Mouse (Mus musculus): ENCODE measurements around the gene Wdr63.
"Not testable (repeated sequence)": the region's sequence is repeated elsewhere in the genome, so short reads cannot be mapped to it uniquely, and the experiment has no call there.

Gene Wdr63

DNA sequence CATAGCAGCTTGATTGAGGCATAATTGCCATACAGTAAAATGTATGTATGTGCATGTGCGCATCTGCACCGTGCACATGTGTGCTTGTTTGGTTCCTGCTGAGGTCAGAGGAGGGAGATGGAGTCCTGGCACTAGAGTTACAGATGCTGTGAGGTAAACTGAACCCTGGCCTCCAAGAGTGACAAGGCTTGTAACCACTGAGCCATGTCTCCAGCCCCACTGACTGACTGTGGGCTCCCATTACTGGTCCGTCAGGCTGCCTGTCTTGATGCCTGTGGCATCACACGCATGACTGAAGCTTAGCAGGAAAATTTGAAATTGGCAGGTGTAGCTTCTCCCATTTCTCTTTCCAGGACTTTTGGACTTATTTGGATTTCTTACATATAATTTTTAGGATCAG, 97.2 kb downstream of the Wdr63 start:
- DNase-seq (ENCODE audit: low read depth) = no peak

DNA sequence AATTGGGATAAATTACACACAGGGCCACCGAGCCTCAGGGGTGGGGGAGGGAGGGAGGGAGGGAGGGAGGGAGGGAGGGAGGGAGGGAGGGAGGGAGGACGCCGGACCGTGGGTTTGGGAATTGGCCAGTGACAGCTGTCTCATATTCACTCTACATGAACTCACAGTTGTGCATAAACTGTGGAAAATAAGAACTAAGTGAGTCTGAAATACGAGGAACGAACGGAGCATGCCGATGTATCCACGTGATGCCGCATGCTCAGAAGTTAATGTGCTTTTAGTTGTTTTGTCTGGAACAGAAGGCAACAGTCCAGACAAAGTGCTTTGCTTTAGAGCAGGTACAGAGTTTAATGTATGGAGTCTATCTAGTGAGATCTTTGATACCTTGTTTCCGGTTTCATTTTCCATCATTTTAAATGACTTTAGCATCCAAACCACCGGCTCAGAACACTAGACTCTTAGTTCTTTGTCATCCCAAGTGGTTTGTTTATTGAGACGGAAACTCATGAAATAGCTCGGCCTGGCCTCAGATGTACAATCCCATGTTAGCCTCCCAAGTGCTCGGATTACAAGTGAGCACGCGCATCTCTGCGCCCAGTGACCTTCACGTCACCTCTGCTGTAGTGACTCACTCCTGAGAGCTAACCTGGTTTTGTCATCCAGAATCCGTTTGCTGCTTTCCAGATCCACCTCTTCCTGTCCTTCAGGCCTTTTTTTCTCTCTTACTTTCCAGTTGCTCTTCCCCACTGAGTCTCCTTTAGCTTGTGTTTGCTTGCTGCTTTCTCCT, 97.9 kb downstream of the Wdr63 start:
- DNase-seq (ENCODE audit: low read depth) = no peak

DNA sequence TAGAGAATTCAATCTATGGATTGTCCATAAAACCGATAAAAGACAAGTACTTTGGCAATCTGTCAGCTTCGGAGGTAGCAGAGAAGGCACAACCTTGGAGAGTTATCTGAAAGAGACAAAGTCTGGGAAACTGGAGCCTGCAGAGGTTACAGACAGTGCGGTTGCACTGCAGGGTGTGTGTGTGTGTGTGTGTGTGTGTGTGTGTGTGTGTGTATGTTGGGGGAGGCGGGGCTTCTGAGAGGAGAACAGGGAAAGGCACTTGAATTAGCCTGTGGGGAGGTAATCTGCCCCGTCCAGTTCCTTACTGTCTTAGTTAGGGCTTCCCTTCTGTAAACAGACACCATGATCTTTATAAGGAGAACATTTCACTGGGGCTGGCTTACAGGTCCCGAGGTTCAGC, 100.1 kb downstream of the Wdr63 start:
- DNase-seq (ENCODE audit: low read depth) = no peak

DNA sequence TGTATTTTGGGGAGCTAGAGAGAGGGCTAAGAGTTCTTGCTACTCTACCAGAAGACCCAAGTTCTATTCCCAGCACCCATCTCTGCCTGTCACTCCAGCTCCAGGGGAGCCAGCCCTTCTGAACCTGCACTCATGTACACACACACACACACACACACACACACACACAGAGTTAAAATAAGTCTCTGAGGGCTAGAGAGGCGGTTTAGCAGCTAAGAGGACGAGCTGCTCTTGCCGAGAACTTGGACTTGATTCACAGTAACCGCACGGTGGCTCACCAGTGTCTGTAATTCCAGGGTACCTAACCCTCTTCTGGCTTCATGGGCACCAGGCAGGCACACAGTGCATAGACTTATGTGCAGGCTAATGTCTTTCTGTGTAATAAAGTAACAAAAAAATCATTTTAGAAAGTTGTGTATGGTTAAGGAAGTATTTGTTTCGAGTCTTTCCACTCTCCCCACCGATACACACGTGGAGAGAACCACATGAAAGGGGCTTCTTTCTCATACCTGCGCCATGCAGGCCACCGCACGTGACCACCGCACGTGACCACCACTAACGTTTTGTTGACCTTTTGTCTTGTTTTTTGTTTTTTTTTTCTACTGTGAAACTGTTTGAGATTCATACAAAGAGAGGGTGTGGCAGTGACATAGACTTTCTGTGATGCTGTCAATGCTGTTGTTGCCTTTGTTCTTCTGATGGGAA, 103.4 kb downstream of the Wdr63 start:
- peak; percentile 26 for DNase-seq (ENCODE audit: low read depth)

- DNase-seq (ENCODE audit: low read depth) = not testable (repeated sequence)
These were observed 111.4 kb downstream of the Wdr63 start for GRCm38 (mm10) chr3:145996539-145996938.

- DNase-seq (ENCODE audit: low read depth) = no peak
These were observed 112.4 kb downstream of the Wdr63 start for GRCm38 (mm10) chr3:145995489-145995888.

DNA sequence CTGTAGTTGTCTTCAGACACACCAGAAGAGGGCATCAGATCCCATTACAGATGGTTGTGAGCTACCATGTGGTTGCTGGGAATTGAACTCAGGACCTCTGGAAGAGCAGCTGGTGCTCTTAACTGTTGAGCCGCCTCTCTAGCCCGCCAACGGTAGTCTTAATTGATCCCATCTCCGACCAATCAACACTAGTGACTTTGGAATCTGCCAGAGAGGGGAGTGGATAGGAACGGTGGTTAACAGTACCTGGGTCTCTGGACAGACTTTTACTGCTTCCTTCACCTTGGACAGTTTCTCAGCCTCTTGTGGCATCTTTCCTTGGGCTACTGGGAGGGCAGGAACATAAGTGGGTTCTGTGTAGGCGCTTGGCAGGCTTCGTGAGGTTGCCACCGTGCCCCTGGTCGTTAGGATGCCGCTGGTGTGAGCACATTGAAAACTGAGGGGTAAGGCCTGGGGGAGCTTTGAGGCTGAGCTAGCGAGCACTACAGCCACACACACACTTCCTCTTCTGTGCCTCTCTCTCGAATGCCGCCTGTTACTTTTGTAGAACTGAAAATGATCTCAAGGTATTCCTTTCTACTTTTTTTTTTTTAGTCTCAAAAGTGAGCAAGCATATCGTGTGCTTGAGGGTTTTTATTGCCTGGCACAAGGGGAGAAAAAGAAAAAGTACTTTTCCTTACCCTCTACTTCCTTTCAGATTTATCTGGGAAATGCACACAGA, 114.3 kb downstream of the Wdr63 start:
- no peak for DNase-seq (ENCODE audit: low read depth)

DNA sequence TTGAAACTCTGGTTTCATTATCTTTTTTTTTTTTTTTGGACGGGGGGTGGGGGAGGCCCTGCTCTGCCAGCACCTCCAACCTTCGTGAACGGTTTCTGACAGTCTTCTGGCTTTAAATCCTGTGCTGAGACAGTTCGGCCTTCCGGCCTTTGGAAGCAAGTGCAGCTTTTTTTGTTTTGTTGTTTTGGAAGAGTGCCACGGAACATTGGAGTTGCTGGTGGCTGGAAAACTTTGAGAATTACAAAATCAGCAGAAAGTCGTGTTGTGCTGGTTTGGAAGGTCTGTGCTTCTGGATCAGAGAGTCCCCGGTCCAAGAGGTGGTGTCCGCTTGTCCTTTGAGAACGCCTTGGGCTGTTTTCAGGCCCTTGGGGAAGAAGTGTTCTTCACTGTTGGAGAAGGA, 115.1 kb downstream of the Wdr63 start:
- DNase-seq (ENCODE audit: low read depth) = no peak

DNA sequence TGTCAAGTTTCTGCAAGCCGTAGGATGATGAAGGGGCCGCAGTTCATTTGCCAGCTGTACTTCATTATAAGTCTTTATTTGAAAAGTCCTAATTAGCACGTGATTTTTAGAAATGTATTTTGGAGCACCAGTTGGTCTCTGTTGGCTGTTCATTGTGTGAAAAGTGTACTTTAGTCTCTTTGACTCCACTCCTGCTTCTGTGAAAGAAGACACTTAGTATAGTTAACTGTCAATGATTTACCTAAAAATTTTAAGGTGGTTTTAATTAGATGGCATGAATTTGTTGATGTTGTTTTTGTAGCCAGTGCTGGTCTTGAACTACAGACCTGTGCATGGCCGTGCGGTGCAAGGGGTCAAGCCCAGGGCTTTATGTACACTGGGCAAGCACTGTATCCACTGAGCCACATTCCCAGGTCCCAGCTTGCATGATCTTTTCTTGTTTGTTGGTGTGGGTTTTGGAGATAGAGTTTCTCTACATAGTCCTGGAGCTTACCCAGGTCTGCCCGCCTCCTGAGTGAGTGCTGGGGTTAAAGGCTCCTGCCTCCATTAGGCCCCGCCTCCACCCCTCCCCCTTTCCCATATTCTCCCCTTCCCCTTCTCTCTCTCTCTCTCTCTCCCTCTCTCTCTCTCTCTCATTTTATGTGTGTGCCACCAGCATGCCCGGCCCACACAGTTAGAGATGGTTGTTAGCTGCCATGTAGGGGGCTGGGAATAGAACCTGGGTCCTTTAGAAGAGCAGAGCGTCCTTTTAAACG, 115.8 kb downstream of the Wdr63 start:
- DNase-seq (ENCODE audit: low read depth) = no peak

- no peak for DNase-seq (ENCODE audit: low read depth)
These were observed 116.8 kb downstream of the Wdr63 start for GRCm38 (mm10) chr3:145991130-145991529.

All from naive thymus-derived CD4-positive, alpha-beta T cell, adult 2 months (primary cell).